Mouse (Mus musculus) c-Kit-positive CD71-positive TER-119-negative erythroid progenitor cells, embryonic 14.5 days (primary cell): ENCODE data around the gene Fhod1.

Source experiments
- DNase-seq: peaks from one replicate; pipeline ENCODE4 v3.0.0-alpha.2; 2013; ENCODE audit warnings: low read depth

Fhod1 gene

GRCm38 (mm10) chr8:105315073-105315769, 32.5 kb downstream of the Fhod1 start:
- DNase-seq = no peak

GRCm38 (mm10) chr8:105313622-105314402, 33.9 kb downstream of the Fhod1 start:
- DNase-seq = no peak

- no peak for DNase-seq
Observed at GRCm38 (mm10) chr8:105312891-105313481, 34.8 kb downstream of the Fhod1 start.

- no peak for DNase-seq
Observed at GRCm38 (mm10) chr8:105311718-105312117, 36.0 kb downstream of the Fhod1 start.

GRCm38 (mm10) chr8:105310118-105310517, 37.6 kb downstream of the Fhod1 start:
- DNase-seq = no peak

GRCm38 (mm10) chr8:105309142-105309847, 38.5 kb downstream of the Fhod1 start:
- no peak for DNase-seq

GRCm38 (mm10) chr8:105308428-105308827, 39.3 kb downstream of the Fhod1 start:
- no peak for DNase-seq

GRCm38 (mm10) chr8:105307670-105308069, 40.1 kb downstream of the Fhod1 start:
- no peak for DNase-seq

- DNase-seq = no peak
Observed at GRCm38 (mm10) chr8:105306146-105306691, 41.5 kb downstream of the Fhod1 start.

- DNase-seq = no peak
Observed at GRCm38 (mm10) chr8:105305211-105306145, 42.3 kb downstream of the Fhod1 start, which contains the start of gene Elmo3. Gene Elmo3 (plus strand): TSS chr8:105305601.

GRCm38 (mm10) chr8:105304325-105305210, 43.2 kb downstream of the Fhod1 start:
- DNase-seq = no peak

- DNase-seq = no peak
Observed at GRCm38 (mm10) chr8:105303874-105304273, 43.9 kb downstream of the Fhod1 start.

GRCm38 (mm10) chr8:105303396-105303795, 44.4 kb downstream of the Fhod1 start:
- DNase-seq = no peak

GRCm38 (mm10) chr8:105299962-105300361, 47.8 kb downstream of the Fhod1 start:
- peak; percentile 78 for DNase-seq

- no peak for DNase-seq
Observed at GRCm38 (mm10) chr8:105298351-105299252, 49.2 kb downstream of the Fhod1 start.

- DNase-seq = peak; percentile 89
Observed at GRCm38 (mm10) chr8:105297511-105298192, 50.1 kb downstream of the Fhod1 start, which contains the start of gene E2f4. Gene E2f4 (plus strand): TSS chr8:105297663.

- DNase-seq = no peak
Observed at GRCm38 (mm10) chr8:105295895-105296573, 51.7 kb downstream of the Fhod1 start, which contains the start of gene Exoc3l. Gene Exoc3l (minus strand): TSS chr8:105296101.
